Mouse (Mus musculus): Measurements from ENCODE around the gene Acot7. TPM values are rescaled to one million over a fixed set of nuclear protein-coding genes. Genes with fewer than 3 reads are reported as not detected.

Acot7 gene
- total and polyA plus RNA-seq, 2 experiments from 2014 or later = 249 to 488 TPM

DNA sequence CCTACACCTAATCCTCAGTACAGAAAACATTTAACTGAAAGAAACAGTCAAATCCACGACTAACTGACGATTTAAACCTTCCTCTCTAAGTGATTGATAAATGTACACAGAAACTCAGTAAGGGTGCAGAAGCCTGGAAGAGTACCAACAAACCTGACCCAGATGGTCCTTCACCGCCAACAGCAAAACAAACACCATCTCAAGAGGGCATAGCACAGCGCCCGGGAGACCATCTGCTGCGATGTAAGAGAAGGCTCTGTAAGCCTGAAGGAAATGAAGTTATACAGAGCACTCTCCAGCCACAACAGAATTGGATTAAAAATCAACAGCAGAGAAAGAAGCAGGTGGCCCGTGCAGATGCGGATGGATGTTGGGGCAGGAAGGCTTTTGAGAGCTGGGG is 9.9 kb upstream of the Acot7 start:
- no peak for ATAC-seq
- DNase-seq (ENCODE audit: low spot score) = peak; percentile 58
- Histone ChIP-seq H3K4me2 (ENCODE audit: low read depth, low read length) (no peak overlapping the region), H3K9me3 (ENCODE audit: low read length) (no peaks in the 10 kb centered on the region), H3K27ac (no peak overlapping the region), H3K36me3 (ENCODE audit: insufficient read depth, low read length) (no peaks in the 10 kb centered on the region), H3K4me3 (ENCODE audit: low read length) (no peak overlapping the region), H3K4me1 (ENCODE audit: insufficient read depth, low read length) (no peaks in the 10 kb centered on the region), H3K27me3 (ENCODE audit: insufficient read depth, low read length) (no peaks in the 10 kb centered on the region), H3K9ac (replicated peaks; ENCODE audit: low read length) (no peak overlapping the region)
- 29% methylated on average over 8 of the region's 8 CpGs for WGBS
- no peak for TF ChIP-seq CTCF (IDR thresholded peaks at IDR 0.05; ENCODE audit: low read depth)

DNA sequence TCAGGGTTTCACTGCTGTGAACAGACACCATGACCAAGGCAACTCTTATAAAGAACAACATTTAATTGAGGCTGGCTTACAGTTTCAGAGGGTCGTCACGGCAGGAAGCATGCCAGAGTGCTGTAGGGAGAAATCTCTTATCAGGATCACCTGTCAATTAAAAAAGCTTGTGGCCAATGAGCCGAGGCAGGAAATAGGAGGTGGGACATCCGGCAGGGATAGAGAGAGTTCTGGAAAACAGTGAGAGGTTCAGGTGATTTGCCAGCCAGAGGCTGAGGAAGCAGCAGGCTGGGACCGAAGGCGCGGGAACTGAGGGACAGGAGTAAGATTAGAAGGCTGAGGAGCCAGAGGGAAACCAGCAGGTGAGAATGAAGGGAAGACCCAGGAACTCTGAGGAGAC is 8.8 kb upstream of the Acot7 start:
- 81% methylated on average over 7 of the region's 7 CpGs for WGBS
- H3K9me3 ChIP-seq (ENCODE audit: low read length) = no peaks in the 10 kb centered on the region
- no peak overlapping the region for H3K9ac ChIP-seq (replicated peaks; ENCODE audit: low read length)
- ATAC-seq (no peak), DNase-seq (ENCODE audit: low spot score) (no peak)
- H3K4me1 ChIP-seq (ENCODE audit: insufficient read depth, low read length) = no peaks in the 10 kb centered on the region
- H3K4me2 ChIP-seq (ENCODE audit: low read depth, low read length) = no peak overlapping the region
- no peak overlapping the region for H3K4me3 ChIP-seq (ENCODE audit: low read length)
- no peak overlapping the region for H3K27ac ChIP-seq
- no peaks in the 10 kb centered on the region for H3K27me3 ChIP-seq (ENCODE audit: insufficient read depth, low read length)
- H3K36me3 ChIP-seq (ENCODE audit: insufficient read depth, low read length) = no peaks in the 10 kb centered on the region
- TF ChIP-seq CTCF (IDR thresholded peaks at IDR 0.05; ENCODE audit: low read depth) = no peak

DNA sequence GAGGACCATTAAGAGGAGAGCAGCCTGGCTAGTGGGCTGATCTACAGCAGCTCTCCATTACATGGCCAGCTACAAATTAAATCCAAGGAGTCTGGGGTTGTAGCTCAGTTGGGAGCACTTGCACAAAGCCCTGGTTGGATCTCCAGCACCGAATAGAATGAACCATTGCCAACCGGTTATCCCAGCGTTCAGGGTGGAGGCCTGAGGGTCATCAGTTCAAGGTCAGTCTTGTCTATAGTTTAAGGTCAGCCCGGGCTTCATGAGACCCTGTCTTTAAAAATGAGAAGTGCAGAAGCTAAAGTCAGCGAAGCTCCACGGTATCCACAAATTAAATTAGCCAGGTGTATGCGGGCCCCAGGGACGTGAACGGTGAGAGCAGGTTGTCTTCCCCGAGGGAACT is 7.6 kb upstream of the Acot7 start:
- H3K9me3 ChIP-seq (ENCODE audit: low read length) = no peaks in the 10 kb centered on the region
- no peak for TF ChIP-seq CTCF (IDR thresholded peaks at IDR 0.05; ENCODE audit: low read depth)
- H3K4me2 ChIP-seq (ENCODE audit: low read depth, low read length) = no peak overlapping the region
- no peaks in the 10 kb centered on the region for H3K4me1 ChIP-seq (ENCODE audit: insufficient read depth, low read length)
- 79% methylated on average over 10 of the region's 10 CpGs for WGBS
- H3K9ac ChIP-seq (replicated peaks; ENCODE audit: low read length) = no peak overlapping the region
- no peaks in the 10 kb centered on the region for H3K27me3 ChIP-seq (ENCODE audit: insufficient read depth, low read length)
- no peak overlapping the region for H3K27ac ChIP-seq
- no peak for ATAC-seq
- no peaks in the 10 kb centered on the region for H3K36me3 ChIP-seq (ENCODE audit: insufficient read depth, low read length)
- no peak overlapping the region for H3K4me3 ChIP-seq (ENCODE audit: low read length)
- DNase-seq (ENCODE audit: low spot score) = no peak

DNA sequence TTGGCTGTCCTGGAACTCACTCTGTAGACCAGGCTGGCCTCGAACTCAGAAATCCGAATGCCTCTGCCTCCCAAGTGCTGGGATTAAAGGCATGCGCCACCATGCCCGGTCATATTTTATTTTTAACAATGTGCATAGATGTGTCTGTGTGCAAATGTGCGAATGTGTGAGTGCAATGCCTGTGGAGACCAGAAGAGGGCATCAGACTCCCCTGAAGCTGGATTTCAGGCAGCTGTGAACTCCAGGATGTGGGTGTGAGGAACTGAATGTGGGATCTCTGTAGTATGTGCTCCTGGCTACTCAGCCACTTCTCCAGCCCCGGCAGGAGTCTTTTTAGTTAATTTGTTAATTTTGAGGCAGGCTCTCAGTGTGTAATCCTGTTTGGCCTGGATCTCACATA is 6.4 kb upstream of the Acot7 start:
- no peak for ATAC-seq
- DNase-seq (ENCODE audit: low spot score) = no peak
- H3K36me3 ChIP-seq (ENCODE audit: insufficient read depth, low read length) = no peaks in the 10 kb centered on the region
- H3K9ac ChIP-seq (replicated peaks; ENCODE audit: low read length) = no peak overlapping the region
- H3K4me1 ChIP-seq (ENCODE audit: insufficient read depth, low read length) = no peaks in the 10 kb centered on the region
- 0 out of 2 replicates have a peak, but pooled peaks cover 2% of the 10 kb centered on the region for H3K27me3 ChIP-seq (ENCODE audit: insufficient read depth, low read length)
- H3K4me3 ChIP-seq (ENCODE audit: low read length) = no peak overlapping the region
- peak; percentile 47 for TF ChIP-seq CTCF (IDR thresholded peaks at IDR 0.05; ENCODE audit: low read depth)
- no peak overlapping the region for H3K27ac ChIP-seq
- H3K4me2 ChIP-seq (ENCODE audit: low read depth, low read length) = no peak overlapping the region
- no peaks in the 10 kb centered on the region for H3K9me3 ChIP-seq (ENCODE audit: low read length)
- 80% methylated on average over 6 of the region's 6 CpGs for WGBS

DNA sequence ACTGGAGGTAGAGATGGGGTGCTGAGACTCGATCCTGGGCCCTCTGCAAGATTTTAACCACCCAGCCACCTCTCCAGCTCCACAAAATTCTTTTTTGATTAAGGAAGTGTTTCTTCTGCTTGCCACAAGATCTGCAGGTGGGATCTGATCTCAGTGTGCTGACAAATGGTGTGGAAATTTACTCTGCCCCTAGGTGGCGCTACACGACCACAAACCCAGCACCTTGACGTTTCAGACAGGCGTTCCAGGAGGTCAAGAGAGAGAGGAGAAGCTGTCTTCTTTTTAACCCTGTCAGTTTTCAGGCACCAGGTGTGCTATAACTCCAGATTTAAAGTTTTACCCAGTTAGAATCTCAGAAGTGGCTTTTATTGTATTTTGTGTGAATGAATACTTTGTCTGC is 4.9 kb upstream of the Acot7 start:
- H3K9ac ChIP-seq (replicated peaks; ENCODE audit: low read length) = no peak overlapping the region
- 2% methylated on average over 5 of the region's 5 CpGs for WGBS
- no peak overlapping the region for H3K4me2 ChIP-seq (ENCODE audit: low read depth, low read length)

DNA sequence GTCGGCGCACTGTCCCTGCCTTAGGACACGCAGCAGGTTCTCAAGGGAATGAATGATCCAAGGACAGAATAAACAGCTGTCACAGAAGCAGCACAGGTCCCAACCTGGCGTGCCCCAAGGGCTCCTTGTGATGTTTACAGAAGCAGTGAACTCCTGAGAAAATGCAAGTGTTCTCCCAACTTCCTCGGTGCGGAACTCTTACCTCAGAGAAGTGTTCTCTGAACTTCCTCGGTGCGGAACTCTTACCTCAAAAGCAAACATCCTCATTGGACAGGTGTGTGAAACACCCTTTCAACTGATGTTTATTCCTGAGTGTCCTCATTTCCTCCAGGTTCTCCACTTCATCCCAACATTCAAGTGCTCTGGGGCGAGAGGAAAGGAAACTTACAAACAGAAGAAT is 4.0 kb upstream of the Acot7 start:
- Histone ChIP-seq H3K4me3 (ENCODE audit: low read length) (no peak overlapping the region), H3K27me3 (ENCODE audit: insufficient read depth, low read length) (0 out of 2 replicates have a peak, but pooled peaks cover 2% of the 10 kb centered on the region), H3K27ac (no peak overlapping the region), H3K9me3 (ENCODE audit: low read length) (no peaks in the 10 kb centered on the region), H3K9ac (replicated peaks; ENCODE audit: low read length) (no peak overlapping the region), H3K4me2 (ENCODE audit: low read depth, low read length) (no peak overlapping the region), H3K4me1 (ENCODE audit: insufficient read depth, low read length) (peaks cover 2% of the 10 kb centered on the region; the same call in 1 of the 2 replicates), H3K36me3 (ENCODE audit: insufficient read depth, low read length) (no peaks in the 10 kb centered on the region)
- WGBS = 86% methylated on average over 9 of the region's 9 CpGs
- DNase-seq (ENCODE audit: low spot score) = no peak
- no peak for ATAC-seq
- no peak for TF ChIP-seq CTCF (IDR thresholded peaks at IDR 0.05; ENCODE audit: low read depth)

More for the DNA sequence above, 4.9 kb upstream of the Acot7 start:
- H3K4me3 ChIP-seq (ENCODE audit: low read length) = no peak overlapping the region
- no peaks in the 10 kb centered on the region for H3K36me3 ChIP-seq (ENCODE audit: insufficient read depth, low read length)
- H3K27me3 ChIP-seq (ENCODE audit: insufficient read depth, low read length) = 0 out of 2 replicates have a peak, but pooled peaks cover 2% of the 10 kb centered on the region
- peak; percentile 91 for TF ChIP-seq CTCF (IDR thresholded peaks at IDR 0.05; ENCODE audit: low read depth)
- peak; percentile 76 for DNase-seq (ENCODE audit: low spot score)
- no peak overlapping the region for H3K27ac ChIP-seq
- H3K9me3 ChIP-seq (ENCODE audit: low read length) = no peaks in the 10 kb centered on the region
- ATAC-seq = no peak
- H3K4me1 ChIP-seq (ENCODE audit: insufficient read depth, low read length) = no peaks in the 10 kb centered on the region

DNA sequence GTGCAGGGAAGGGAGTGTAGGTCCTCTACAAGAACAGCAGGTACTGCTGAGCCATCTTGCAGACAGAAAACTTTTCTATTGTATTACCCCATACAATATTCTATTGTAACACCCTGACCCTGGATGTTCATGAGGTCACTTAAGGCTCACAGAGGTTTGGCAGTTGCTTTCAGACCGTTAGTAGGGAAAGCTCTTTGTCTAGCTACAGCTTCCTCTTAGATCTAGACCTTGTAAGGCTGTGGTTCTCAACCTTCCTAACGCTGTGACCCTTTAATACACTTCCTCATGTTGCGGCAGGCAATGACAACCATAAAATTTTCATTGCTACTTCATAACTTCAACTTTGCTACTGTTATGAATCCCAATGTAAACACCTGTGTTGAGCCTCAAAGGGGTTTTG is 1.3 kb upstream of the Acot7 start:
- ATAC-seq = no peak

More for the DNA sequence above, 1.3 kb upstream of the Acot7 start:
- Histone ChIP-seq H3K27ac (no peak overlapping the region), H3K9me3 (ENCODE audit: low read length) (no peaks in the 10 kb centered on the region), H3K36me3 (ENCODE audit: insufficient read depth, low read length) (no peaks in the 10 kb centered on the region), H3K27me3 (ENCODE audit: insufficient read depth, low read length) (0 out of 2 replicates have a peak, but pooled peaks cover 2% of the 10 kb centered on the region), H3K9ac (replicated peaks; ENCODE audit: low read length) (no peak overlapping the region), H3K4me2 (ENCODE audit: low read depth, low read length) (no peak overlapping the region), H3K4me1 (ENCODE audit: insufficient read depth, low read length) (peaks cover 13% of the 10 kb centered on the region), H3K4me3 (ENCODE audit: low read length) (no peak overlapping the region)
- DNase-seq (ENCODE audit: low spot score) = no peak
- 78% methylated on average over 3 of the region's 3 CpGs for WGBS
- no peak for TF ChIP-seq CTCF (IDR thresholded peaks at IDR 0.05; ENCODE audit: low read depth)
